Mouse (Mus musculus): ENCODE measurements at regions not wholly inside any gene's neighbourhood (a gene's known extent, or its start where the extent isn't known, plus 50 kb on each side); places are given as distances from the start of the nearest gene placed in this dataset.

GRCm38 (mm10) chr6:103352405-103353124 is 157.8 kb upstream of the Chl1 start:
- TF ChIP-seq GATA1 (IDR thresholded peaks at IDR 0.05; ENCODE audit: borderline replicate concordance, low read length) (no peak), FLI1 (IDR thresholded peaks at IDR 0.05; ENCODE audit: low read length) (no peak)
